Mouse (Mus musculus): ENCODE measurements around the gene Ccni. TPM values are rescaled to one million over a fixed set of nuclear protein-coding genes. Genes with fewer than 3 reads are reported as not detected.

Ccni gene
- polyA plus RNA-seq, 1 experiment, result not detected

DNA sequence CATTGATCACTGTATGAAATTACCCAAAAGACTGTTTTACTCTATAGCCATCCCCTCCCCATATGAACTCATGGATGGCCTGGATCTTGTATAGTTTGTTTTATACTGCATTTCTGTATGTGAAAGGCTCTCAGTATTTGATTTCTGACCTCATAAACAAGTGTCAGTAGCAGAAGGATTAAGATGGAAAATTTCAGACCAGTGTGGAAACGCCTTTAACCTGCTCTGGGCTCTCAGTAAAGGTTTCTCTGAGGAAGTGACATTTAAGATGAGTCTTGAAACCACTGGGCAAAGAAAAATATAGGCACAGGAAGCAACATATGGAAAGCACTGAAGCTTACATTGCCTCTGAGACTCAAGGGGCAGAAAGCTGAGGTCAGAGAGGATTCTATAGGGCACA, 1.3 kb upstream of the Ccni start:
- no peaks in the 10 kb centered on the region for H3K4me1 ChIP-seq (ENCODE audit: control insufficient read depth, insufficient read depth, low read length)
- no peak for TF ChIP-seq CTCF (IDR thresholded peaks at IDR 0.05; ENCODE audit: insufficient read depth, low read depth, low read length)
- no peak for TF ChIP-seq POLR2A (IDR thresholded peaks at IDR 0.05; ENCODE audit: insufficient read depth, low read depth, low read length)
- no peak overlapping the region for H3K4me3 ChIP-seq (ENCODE audit: insufficient read depth, low read depth, low read length)
- H3K27ac ChIP-seq (ENCODE audit: insufficient read depth, low read depth, low read length), result no peak overlapping the region
- WGBS, result 87% methylated on average over 1 of the region's 1 CpGs

GRCm38 (mm10) chr5:93207006-93207348, 682 bp upstream of the Ccni start:
- Histone ChIP-seq H3K27ac (ENCODE audit: insufficient read depth, low read depth, low read length) (peak overlapping the region; percentile 87), H3K4me1 (ENCODE audit: control insufficient read depth, insufficient read depth, low read length) (no peaks in the 10 kb centered on the region), H3K4me3 (ENCODE audit: insufficient read depth, low read depth, low read length) (peak overlapping the region; percentile 61)
- TF ChIP-seq CTCF (IDR thresholded peaks at IDR 0.05; ENCODE audit: insufficient read depth, low read depth, low read length) (no peak), POLR2A (IDR thresholded peaks at IDR 0.05; ENCODE audit: insufficient read depth, low read depth, low read length) (no peak)
- whole genome bisulfite sequencing, result 0% methylated on average over 6 of the region's 6 CpGs

DNA sequence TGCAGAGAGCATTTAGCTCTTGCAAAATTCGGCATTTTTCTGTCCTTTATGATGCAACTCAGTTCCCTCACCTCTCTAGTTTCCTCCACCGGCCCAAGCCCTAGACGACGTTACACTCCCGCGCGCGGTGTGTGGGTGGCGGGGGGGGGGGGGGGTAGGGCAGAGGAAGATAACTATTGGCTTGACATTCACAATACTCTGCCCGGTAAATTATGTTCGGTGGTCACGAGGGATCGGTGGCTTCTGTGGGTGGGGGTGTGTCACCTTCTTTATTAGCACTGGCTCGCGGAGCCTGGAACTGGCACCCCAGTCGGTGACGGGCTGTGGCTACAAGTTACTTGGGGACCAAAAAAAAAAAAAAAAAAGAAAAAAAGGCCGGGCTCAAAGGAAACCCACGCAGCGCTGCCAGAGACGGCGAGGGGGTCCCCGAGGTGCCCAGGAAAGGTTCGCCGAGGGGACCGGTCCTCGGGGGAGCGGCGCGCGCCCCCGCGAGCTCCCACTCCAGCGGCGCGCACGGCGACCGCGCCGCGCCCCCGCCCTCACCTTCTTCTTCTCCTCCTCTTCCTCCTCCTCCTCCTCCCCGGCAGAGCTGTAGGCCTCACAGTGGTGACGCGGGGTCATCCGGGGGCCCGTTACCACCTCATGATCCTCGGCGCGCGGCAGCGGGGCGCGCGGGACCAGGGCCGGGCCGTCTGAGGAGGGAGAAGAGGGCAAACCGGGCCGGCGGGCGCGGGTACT, 755 bp downstream of the Ccni start:
- WGBS, result under 1% methylated on average over 63 of the region's 63 CpGs
- TF ChIP-seq POLR2A (IDR thresholded peaks at IDR 0.05; ENCODE audit: insufficient read depth, low read depth, low read length) (no peak), CTCF (IDR thresholded peaks at IDR 0.05; ENCODE audit: insufficient read depth, low read depth, low read length) (no peak)
- peak overlapping the region; percentile 61 for H3K4me3 ChIP-seq (ENCODE audit: insufficient read depth, low read depth, low read length)
- peak overlapping the region; percentile 63; the same call in 1 of the 2 replicates for H3K27ac ChIP-seq (ENCODE audit: insufficient read depth, low read depth, low read length)
- H3K4me1 ChIP-seq (ENCODE audit: control insufficient read depth, insufficient read depth, low read length), result no peaks in the 10 kb centered on the region

DNA sequence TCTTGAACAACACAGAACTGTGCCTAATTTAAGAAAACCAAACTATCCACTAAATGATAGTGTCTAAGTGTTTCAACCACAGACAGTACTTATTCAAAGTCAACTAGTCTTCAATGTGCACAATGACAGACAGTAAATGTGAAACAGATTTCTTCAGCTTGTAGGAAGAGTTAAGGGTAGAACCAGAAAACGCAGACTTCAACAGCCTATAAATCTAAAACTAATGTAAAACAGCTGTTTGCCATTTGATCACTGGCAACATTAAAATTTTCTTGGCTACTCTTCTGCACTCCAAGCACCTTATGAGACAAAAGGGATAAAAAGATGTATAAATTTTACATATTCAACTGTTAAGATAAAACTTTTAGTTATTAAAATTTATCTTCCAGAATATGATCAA, 5.1 kb downstream of the Ccni start:
- TF ChIP-seq POLR2A (IDR thresholded peaks at IDR 0.05; ENCODE audit: insufficient read depth, low read depth, low read length) (no peak), CTCF (IDR thresholded peaks at IDR 0.05; ENCODE audit: insufficient read depth, low read depth, low read length) (no peak)
- WGBS, result 94% methylated on average over 1 of the region's 1 CpGs
- Histone ChIP-seq H3K27ac (ENCODE audit: insufficient read depth, low read depth, low read length) (no peak overlapping the region), H3K4me3 (ENCODE audit: insufficient read depth, low read depth, low read length) (no peak overlapping the region), H3K4me1 (ENCODE audit: control insufficient read depth, insufficient read depth, low read length) (no peaks in the 10 kb centered on the region)

- TF ChIP-seq CTCF (IDR thresholded peaks at IDR 0.05; ENCODE audit: insufficient read depth, low read depth, low read length) (no peak), POLR2A (IDR thresholded peaks at IDR 0.05; ENCODE audit: insufficient read depth, low read depth, low read length) (no peak)
- 79% methylated on average over 3 of the region's 3 CpGs for WGBS
Observed at GRCm38 (mm10) chr5:93198232-93198631, 8.1 kb downstream of the Ccni start.

DNA sequence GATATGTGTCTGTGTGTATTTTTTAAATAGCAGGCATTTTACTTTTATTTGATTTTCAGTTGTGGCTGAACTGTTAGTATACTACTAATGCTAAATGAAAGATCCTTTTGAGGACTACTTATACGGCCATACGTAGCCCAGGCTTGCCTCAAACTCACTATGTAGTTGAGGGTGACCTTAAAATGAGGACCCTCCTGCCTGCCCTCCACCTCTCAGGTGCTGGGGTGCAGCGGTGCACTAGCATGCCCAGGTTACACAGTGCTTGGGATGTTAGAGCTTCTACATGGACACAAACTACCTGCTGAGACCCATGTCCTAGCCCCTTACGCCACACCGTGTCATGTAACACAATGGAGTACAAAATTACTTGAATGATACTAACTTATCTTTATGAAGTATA, 15.9 kb downstream of the Ccni start:
- TF ChIP-seq CTCF (IDR thresholded peaks at IDR 0.05; ENCODE audit: insufficient read depth, low read depth, low read length), result no peak
- no peak for TF ChIP-seq POLR2A (IDR thresholded peaks at IDR 0.05; ENCODE audit: insufficient read depth, low read depth, low read length)
- no peak overlapping the region for H3K4me3 ChIP-seq (ENCODE audit: insufficient read depth, low read depth, low read length)
- no peak overlapping the region for H3K27ac ChIP-seq (ENCODE audit: insufficient read depth, low read depth, low read length)
- H3K4me1 ChIP-seq (ENCODE audit: control insufficient read depth, insufficient read depth, low read length), result no peaks in the 10 kb centered on the region
- WGBS, result 94% methylated on average over 5 of the region's 5 CpGs

More at GRCm38 (mm10) chr5:93198232-93198631, 8.1 kb downstream of the Ccni start:
- Histone ChIP-seq H3K4me3 (ENCODE audit: insufficient read depth, low read depth, low read length) (no peak overlapping the region), H3K27ac (ENCODE audit: insufficient read depth, low read depth, low read length) (no peak overlapping the region), H3K4me1 (ENCODE audit: control insufficient read depth, insufficient read depth, low read length) (no peaks in the 10 kb centered on the region)

- Histone ChIP-seq H3K4me1 (ENCODE audit: control insufficient read depth, insufficient read depth, low read length) (peaks cover 1% of the 10 kb centered on the region; the same call in 1 of the 2 replicates), H3K27ac (ENCODE audit: insufficient read depth, low read depth, low read length) (no peak overlapping the region), H3K4me3 (ENCODE audit: insufficient read depth, low read depth, low read length) (no peak overlapping the region)
- WGBS, result 29% methylated on average over 3 of the region's 3 CpGs
- TF ChIP-seq CTCF (IDR thresholded peaks at IDR 0.05; ENCODE audit: insufficient read depth, low read depth, low read length) (no peak), POLR2A (IDR thresholded peaks at IDR 0.05; ENCODE audit: insufficient read depth, low read depth, low read length) (no peak)
Observed at GRCm38 (mm10) chr5:93189607-93190006, 16.7 kb downstream of the Ccni start.

- 86% methylated on average over 6 of the region's 6 CpGs for WGBS
- no peak overlapping the region for H3K27ac ChIP-seq (ENCODE audit: insufficient read depth, low read depth, low read length)
- no peak overlapping the region for H3K4me3 ChIP-seq (ENCODE audit: insufficient read depth, low read depth, low read length)
- H3K4me1 ChIP-seq (ENCODE audit: control insufficient read depth, insufficient read depth, low read length), result peaks cover 2% of the 10 kb centered on the region; the same call in 1 of the 2 replicates
- TF ChIP-seq POLR2A (IDR thresholded peaks at IDR 0.05; ENCODE audit: insufficient read depth, low read depth, low read length) (no peak), CTCF (IDR thresholded peaks at IDR 0.05; ENCODE audit: insufficient read depth, low read depth, low read length) (no peak)
Observed at GRCm38 (mm10) chr5:93184548-93184947, 21.7 kb downstream of the Ccni start.

DNA sequence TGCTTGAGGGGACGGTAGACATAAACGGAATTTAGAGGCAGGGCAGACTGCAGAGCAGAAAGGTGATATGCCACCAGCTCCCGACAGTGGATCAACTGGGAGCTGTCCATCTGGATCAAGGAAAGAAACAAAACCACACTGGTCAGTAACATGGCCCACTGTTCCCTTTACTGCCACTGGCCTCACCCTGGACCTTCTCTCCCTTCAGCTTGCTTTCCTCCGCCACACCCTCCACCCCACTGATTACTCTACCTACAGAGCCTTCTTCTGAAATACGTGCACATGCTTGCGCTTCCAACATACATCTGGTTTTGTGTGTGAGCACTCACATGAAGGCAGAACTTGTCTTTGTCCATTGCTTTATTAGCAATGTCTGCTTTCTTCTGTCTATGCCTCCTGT, 23.0 kb downstream of the Ccni start:
- Histone ChIP-seq H3K4me1 (ENCODE audit: control insufficient read depth, insufficient read depth, low read length) (peaks cover 2% of the 10 kb centered on the region; the same call in 1 of the 2 replicates), H3K4me3 (ENCODE audit: insufficient read depth, low read depth, low read length) (no peak overlapping the region), H3K27ac (ENCODE audit: insufficient read depth, low read depth, low read length) (no peak overlapping the region)
- 79% methylated on average over 6 of the region's 6 CpGs for WGBS
- TF ChIP-seq CTCF (IDR thresholded peaks at IDR 0.05; ENCODE audit: insufficient read depth, low read depth, low read length) (no peak), POLR2A (IDR thresholded peaks at IDR 0.05; ENCODE audit: insufficient read depth, low read depth, low read length) (no peak)

All from olfactory bulb, adult 2 months (tissue).